Mouse (Mus musculus): ENCODE measurements around the gene Mindy4.

Gene Mindy4

DNA sequence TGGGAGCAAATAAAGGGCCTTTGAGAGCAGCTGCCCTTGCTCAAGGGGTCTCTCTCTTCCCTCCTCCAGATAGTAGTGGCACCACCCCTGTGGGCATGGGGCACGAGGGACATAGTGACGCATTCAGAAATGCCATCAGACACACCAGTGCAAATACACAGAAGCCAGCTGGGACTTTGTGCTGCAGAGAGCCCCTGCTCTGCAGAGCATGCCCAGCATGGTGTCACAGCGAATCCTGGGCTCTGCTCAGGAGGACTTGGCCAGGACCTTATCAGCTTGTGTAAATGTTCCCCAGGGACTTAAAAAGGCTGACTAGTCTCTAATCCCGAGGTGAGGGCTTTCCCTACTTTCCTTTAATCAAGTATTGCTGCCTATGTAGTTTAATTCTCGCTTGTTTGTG lies 138.5 kb downstream of the Mindy4 start:
- DNase-seq (ENCODE audit: low spot score), result no peak

- DNase-seq (ENCODE audit: low spot score), result no peak
Observed at GRCm38 (mm10) chr6:55342328-55342727, 139.1 kb downstream of the Mindy4 start.

- no peak for DNase-seq (ENCODE audit: low spot score)
Observed at GRCm38 (mm10) chr6:55343446-55343845, 140.3 kb downstream of the Mindy4 start.

DNA sequence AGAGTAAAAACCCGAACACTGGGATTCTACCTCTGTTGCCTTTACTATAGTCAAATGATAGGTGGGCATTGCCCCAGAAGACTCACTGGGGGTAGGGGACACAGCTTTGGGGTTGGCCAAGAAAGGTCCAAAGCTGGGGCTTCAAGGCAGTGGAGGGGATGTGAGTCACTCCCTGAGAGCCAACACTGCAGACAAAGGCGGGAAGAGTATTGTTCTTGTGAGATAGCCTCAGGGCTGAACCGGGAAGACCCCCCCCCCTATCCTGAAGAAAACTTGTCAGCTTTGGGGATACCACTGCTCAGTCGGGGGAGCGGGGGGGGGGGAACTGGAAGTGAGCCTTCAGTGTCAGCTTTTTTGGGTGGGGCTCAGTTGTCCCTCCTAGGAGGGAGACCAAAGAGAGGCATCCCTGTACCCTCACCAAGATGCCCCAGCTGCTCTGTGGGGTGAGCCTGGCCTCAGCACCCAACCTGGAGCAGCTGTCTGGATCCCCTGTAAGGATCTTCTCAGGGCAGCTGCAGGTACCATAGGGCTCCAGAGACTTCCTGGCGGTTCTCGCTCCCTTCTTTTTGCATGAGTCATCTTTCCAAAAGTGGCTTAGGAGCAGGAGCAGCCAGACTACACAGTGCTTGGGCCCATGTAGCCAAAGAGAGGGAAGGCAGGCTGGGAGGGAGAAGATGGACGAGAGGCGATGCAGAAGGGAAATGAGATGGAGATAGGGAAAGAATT lies 141.3 kb downstream of the Mindy4 start:
- no peak for DNase-seq (ENCODE audit: low spot score)

- DNase-seq (ENCODE audit: low spot score), result no peak
Observed at GRCm38 (mm10) chr6:55345264-55345663, 142.1 kb downstream of the Mindy4 start.

GRCm38 (mm10) chr6:55346491-55346890 lies 143.3 kb downstream of the Mindy4 start:
- DNase-seq (ENCODE audit: low spot score), result no peak

DNA sequence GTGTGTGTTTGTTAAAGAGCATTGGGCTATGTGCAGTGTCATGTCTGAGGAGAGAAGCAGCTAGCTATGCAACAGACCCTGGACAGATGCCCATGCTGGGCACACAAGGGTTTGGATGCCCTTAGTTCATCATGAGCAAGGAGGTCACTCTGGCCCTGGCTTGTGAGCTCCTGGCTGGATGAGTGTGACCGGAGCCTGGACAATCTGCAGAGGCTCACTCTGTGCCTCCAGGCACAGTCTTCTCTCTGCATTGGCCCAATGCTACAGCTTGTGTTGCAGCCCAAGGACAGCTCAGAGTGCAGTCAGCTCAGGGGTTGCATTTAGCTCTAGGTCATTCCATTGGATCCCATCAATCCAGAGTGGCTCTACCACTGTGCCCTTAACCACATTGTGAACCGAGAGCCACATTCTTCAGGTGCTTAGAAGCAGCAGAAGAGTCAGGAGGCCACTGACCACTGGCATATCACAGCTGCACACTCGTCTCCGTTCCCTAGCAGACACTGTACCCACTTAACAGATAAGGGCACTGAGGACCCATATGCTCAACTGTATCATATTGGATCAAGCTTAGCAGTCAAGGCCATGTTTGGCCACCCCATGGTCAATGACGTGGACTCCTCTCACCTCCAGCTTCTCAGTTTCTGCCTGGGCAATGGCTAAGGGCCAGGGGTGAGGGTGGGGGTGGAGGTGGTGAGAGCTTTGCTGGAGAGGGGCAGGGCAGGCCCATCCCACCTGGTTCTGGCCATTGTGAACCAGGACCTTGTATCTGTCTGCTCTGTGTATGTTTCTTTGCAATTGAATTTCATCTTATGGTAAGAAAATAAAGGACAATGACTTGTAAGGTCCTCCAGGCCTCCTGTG lies 144.8 kb downstream of the Mindy4 start:
- DNase-seq (ENCODE audit: low spot score), result no peak

GRCm38 (mm10) chr6:55349231-55349630 lies 146.0 kb downstream of the Mindy4 start:
- DNase-seq (ENCODE audit: low spot score), result no peak

DNA sequence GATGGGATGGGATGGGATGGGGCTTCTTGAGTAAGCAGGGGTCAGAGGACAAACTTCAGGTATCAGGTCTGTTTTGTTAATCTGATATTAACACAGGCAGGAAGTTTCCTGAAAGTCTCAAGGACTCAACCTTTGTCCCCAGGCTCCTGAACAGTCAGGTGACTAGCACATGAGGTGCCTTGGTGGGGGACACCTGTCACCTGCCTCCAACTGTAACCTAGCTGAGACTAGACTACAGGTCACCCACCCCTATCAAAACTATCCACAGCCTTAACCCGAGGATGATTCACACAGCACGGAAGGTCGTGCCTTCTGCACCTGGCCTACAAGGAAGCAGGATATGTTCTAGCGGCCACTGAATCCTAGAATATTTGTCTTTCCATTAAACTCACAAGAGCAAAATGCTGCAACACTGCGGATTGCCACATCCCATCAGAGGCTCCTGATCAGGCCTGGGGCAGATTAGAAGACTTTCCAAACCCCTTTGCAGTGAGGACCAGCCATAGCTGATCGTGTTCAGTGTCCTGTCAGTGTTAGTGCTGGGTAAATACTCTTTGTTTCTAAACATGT lies 147.3 kb downstream of the Mindy4 start:
- no peak for DNase-seq (ENCODE audit: low spot score)

DNA sequence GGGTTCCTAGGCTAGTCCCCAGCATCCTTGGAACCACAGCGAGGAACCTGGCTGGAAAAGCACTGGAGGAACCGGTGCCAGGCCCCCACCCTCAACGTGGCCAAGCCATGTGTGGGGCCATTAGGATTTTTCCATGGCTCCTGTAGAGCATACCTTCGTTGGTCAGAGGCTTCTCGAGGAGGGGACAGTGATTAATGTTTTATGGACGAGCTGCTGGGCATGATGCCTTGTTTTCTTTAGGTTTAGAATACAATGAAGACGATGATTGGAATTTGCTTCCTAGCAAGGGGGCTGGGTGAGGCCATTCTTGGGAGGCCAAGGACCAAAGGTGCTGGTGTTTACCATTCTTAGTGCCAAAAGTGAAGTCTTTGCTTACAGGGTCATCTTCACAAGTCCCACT lies 148.5 kb downstream of the Mindy4 start:
- no peak for DNase-seq (ENCODE audit: low spot score)

DNA sequence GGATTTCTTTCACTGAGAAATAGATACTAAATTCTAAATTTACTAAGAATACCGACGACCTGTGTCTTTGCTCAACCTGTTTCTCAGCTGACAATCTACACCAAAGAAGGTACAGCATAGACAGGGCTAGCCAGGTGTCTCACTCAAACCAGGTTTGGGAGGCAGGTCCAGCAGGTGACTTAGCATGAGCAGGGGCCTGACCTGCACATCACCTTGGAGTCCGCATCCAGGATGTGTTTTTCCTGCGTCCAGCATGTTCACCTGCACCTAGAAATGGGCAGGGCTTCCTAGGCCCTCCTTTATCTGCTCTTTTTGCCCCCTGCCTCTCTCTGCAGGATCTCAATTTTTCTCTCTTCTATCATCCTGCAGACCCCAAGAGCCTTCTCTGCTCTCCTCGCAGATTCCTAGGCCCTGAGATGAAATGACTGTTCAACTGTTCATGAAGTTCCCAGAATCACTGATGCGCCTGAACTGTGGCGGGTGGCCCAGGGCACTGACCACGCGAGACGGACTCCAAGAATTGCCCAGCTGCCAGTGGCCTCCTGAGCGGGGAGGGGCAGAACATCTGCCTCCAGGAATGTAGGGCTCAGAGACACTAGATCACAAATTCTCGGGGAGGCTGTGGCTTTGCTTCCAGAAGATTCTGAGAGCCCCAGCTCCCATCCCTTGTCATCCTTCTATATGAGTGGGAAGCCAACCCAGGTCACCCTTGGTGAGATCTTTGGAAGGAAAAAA lies 150.7 kb downstream of the Mindy4 start:
- no peak for DNase-seq (ENCODE audit: low spot score)

DNA sequence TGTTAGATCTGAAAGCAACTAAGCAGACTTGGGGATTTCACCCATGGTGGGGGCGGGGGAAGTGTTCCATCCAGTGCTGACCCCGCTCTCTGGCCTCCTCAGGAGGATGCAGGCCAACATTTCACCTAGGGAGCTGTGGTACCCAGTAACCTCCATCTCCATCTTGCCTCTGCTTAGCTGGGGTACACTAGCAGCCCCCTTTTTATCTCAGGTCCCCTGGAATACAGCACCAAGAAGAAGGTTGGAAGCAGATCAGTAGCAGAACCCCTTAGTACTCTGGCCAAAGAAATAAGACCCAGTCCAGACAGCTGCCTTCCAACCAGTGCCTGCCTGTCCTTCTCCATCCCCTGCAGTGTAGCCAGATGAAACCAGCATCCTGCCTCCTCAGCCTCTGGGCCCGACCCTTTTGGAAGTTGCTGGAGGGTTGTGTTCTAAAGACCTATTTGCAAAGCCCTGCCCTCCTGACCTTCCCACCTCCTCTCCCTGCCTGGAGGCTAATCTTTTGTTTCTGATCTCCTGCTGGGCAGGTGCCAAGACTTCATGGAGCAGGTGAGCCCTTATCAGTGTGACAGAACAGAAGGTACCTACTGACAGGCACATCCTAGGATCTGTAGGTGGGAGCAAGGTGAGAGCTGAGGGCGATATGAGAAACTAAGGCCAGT lies 151.4 kb downstream of the Mindy4 start:
- no peak for DNase-seq (ENCODE audit: low spot score)

DNA sequence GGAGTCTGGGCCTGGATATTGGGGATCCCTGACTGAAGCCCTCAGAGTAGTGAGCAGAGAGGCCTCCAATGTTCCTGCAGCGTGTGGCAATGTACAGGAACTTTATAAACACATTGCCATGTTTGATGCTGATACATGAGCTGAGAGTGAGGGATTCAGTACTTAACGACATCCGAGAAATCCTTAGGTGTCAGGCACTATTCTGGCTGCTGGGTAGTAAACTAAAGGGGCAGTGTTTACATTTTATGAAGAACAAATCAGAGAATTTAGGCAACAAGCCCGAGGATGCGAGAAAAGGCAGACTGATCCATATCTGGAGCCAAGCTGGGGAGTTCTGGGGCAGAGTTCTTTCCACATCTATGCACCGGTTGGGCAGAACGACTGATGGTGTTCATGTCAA lies 152.4 kb downstream of the Mindy4 start:
- DNase-seq (ENCODE audit: low spot score), result no peak

DNA sequence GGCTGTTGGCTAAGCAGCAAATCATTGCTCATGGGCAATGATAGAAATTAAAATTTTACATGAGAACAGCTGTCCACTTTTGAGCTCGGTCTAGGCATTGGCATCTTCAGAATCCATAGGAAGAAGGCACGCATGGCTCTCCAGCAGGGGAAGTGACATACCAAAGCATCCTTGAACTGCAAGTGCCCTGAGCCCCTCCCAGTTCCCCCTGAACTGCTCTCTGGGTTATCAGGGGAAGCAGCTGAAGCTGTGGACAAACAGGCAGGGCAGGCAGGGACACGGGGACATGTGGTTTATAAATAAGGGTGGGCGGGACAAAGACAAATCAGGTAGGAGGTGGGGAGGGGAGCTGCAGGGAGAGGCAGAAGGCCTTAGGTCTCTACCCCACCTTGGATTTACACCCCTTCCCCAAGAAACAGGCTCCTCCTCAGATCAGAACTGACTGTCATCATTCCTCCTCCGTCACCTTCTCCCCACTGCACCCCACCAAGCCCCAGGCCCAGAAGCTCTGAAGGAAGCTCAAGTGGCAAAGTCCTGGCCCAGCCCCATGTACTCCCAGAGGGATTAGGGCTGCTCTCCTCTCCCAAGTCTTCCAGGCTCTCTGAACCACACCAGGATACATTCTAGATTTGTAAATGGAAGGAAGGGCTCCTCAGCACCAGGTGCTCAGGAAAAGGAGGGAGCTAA lies 153.0 kb downstream of the Mindy4 start:
- DNase-seq (ENCODE audit: low spot score), result no peak

DNA sequence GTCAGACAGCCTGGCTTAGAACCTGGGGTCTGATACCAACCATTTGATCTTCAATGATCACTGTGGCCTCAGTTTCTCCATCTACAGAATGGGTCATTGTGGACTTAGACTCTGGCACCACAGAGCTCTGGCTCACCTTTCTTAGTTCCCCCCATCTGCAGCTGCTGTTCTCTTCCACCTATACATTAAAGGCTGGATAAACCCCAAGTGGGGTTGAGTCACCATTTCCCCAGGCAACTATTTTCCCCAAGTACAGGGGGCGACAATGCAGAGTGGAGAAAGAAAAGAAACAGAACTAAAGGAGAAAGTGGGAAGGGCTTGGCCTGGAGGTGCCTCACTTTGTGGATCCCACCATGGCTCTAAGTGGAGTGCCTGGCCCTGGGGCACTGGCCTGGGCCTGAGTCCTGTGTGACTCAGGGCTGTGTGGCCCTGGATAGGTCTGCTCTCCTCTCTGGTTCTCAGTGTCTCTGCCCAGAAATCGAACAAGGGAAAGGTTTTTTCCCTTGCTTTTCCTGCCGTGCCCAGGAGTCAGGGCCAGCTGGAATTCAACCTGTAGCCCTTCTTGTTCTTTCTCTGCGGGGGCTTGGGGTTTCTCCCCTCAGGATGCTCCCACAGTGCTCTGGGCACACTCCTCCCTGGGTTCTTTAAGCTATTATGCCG lies 153.9 kb downstream of the Mindy4 start:
- no peak for DNase-seq (ENCODE audit: low spot score)

DNA sequence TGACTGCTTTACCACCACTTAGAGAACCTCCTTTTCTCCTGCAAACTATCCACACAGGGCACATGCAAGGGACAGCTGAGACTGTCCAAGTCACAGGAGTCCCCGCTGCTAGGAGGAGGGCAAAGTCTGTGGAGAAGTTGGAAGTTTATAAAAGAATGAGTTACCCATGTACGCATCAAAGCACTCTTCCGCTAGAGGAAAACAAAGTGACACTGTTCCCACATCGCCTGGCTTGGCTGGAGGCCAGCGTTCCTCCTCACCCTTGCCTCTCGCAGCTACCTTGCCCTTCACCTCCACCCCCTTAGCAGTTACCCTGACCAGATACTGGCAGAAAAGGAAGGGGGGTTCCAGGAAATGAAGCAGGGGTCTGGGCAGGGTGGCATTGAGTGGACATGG lies 154.5 kb downstream of the Mindy4 start:
- no peak for DNase-seq (ENCODE audit: low spot score)

GRCm38 (mm10) chr6:55358731-55359143 lies 155.6 kb downstream of the Mindy4 start:
- DNase-seq (ENCODE audit: low spot score), result no peak

DNA sequence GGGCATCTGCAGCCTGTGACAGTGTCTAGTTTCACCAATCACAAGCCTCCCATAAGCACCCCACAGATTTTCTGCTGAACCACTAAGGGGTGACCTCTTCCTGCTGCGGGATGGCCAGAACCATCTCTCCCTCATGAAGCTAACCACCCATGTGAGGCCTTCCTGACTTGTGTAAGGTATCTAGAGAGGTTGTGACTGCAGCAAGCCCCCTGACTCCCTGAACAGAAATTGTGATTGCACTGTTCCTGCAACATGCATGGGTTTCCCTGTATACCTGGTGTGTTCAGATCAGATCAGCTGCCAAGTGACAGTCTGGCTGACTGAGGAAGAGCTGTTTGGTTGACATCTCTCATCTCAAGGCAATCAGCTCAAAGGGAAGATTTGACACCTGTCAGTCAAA lies 159.5 kb downstream of the Mindy4 start:
- no peak for DNase-seq (ENCODE audit: low spot score)

GRCm38 (mm10) chr6:55367126-55367525 lies 163.9 kb downstream of the Mindy4 start:
- no peak for DNase-seq (ENCODE audit: low spot score)

All from testis, postnatal 14 days (tissue).